Mouse (Mus musculus) midbrain, embryonic 10.5 days (tissue): ENCODE measurements at regions not wholly inside any gene's neighbourhood (a gene's known extent, or its start where the extent isn't known, plus 50 kb on each side); places are given as distances from the start of the nearest gene placed in this dataset.
"Not testable (repeated sequence)": the region's sequence is repeated elsewhere in the genome, so short reads cannot be mapped to it uniquely, and the experiment has no call there.

ENCODE experiments used
- DNase-seq: peaks from one replicate; pipeline ENCODE4 v3.0.0-alpha.2; 2017; ENCODE audit warnings: low spot score
- H3K27ac ChIP-seq: fragments of 300-500 bp; sonication (generic); replicated peaks from 2 replicates; pipeline ENCODE4 v1.5.1; 2016; ENCODE audit warnings: mild to moderate bottlenecking
- H3K27me3 ChIP-seq: fragments of 300-500 bp; sonication (generic); 2 replicates; pipeline ENCODE4 v1.6.1; 2016; ENCODE audit warnings: low read depth, mild to moderate bottlenecking; ENCODE audit not compliant: poor library complexity, severe bottlenecking
- H3K36me3 ChIP-seq: fragments of 300-500 bp; sonication (generic); 2 replicates; pipeline ENCODE4 v1.6.1; 2016; ENCODE audit warnings: mild to moderate bottlenecking, moderate library complexity
- H3K4me1 ChIP-seq: fragments of 300-500 bp; sonication (generic); 2 replicates; pipeline ENCODE4 v1.6.1; 2016
- H3K4me3 ChIP-seq: fragments of 300-500 bp; sonication (generic); 2 replicates; pipeline ENCODE4 v1.5.1; 2016; ENCODE audit warnings: mild to moderate bottlenecking, moderate library complexity
- H3K9me3 ChIP-seq: fragments of 300-500 bp; sonication (generic); replicated peaks from 2 replicates; pipeline ENCODE4 v1.6.1; 2016; ENCODE audit warnings: mild to moderate bottlenecking
- WGBS: fragments of 180-500 bp; shearing (Covaris S2); methylation state at CpG from one replicate; pipeline ENCODE4 v1.1.7; 2016; 5-methylcytosine and 5-hydroxymethylcytosine counted together

GRCm38 (mm10) chr7:73601336-73601735 lies 59.7 kb upstream of the Chd2 start:
- H3K4me3 ChIP-seq = no peak overlapping the region
- WGBS = 74% methylated on average over 2 of the region's 2 CpGs
- H3K27me3 ChIP-seq = peaks cover 9% of the 10 kb centered on the region
- H3K36me3 ChIP-seq = no peaks in the 10 kb centered on the region
- no peak for DNase-seq
- no peak overlapping the region for H3K27ac ChIP-seq
- H3K9me3 ChIP-seq = peaks cover 9% of the 10 kb centered on the region; the same call in 1 of the 2 replicates
- peaks cover 26% of the 10 kb centered on the region for H3K4me1 ChIP-seq

- no peak overlapping the region for H3K4me3 ChIP-seq
- H3K27me3 ChIP-seq = peaks cover 9% of the 10 kb centered on the region
- H3K36me3 ChIP-seq = no peaks in the 10 kb centered on the region
- 97% methylated on average over 1 of the region's 1 CpGs for WGBS
- H3K4me1 ChIP-seq = peaks cover 31% of the 10 kb centered on the region
- H3K27ac ChIP-seq = no peak overlapping the region
- no peak for DNase-seq
- H3K9me3 ChIP-seq = peaks cover 9% of the 10 kb centered on the region; the same call in 1 of the 2 replicates
Observed at GRCm38 (mm10) chr7:73600776-73601175, 59.1 kb upstream of the Chd2 start.

GRCm38 (mm10) chr7:73600003-73600385 lies 58.4 kb upstream of the Chd2 start:
- WGBS = 82% methylated on average over 3 of the region's 3 CpGs
- not testable (repeated sequence) for H3K4me3 ChIP-seq

GRCm38 (mm10) chr7:73599354-73600002 lies 57.8 kb upstream of the Chd2 start:
- Histone ChIP-seq H3K27me3 (peaks cover 9% of the 10 kb centered on the region), H3K27ac (no peak overlapping the region), H3K36me3 (no peaks in the 10 kb centered on the region), H3K4me1 (peaks cover 39% of the 10 kb centered on the region), H3K9me3 (peaks cover 9% of the 10 kb centered on the region; the same call in 1 of the 2 replicates), H3K4me3 (no peak overlapping the region)
- 93% methylated on average over 9 of the region's 9 CpGs for WGBS
- DNase-seq = no peak

More at GRCm38 (mm10) chr7:73600003-73600385, 58.4 kb upstream of the Chd2 start:
- DNase-seq, H3K27ac ChIP-seq, H3K9me3 ChIP-seq, H3K36me3 ChIP-seq, H3K27me3 ChIP-seq: not testable (repeated sequence)
- peaks cover 36% of the 10 kb centered on the region for H3K4me1 ChIP-seq

GRCm38 (mm10) chr7:73597968-73598367 lies 56.3 kb upstream of the Chd2 start:
- Histone ChIP-seq H3K36me3 (no peaks in the 10 kb centered on the region), H3K9me3 (peaks cover 9% of the 10 kb centered on the region; the same call in 1 of the 2 replicates), H3K4me1 (peaks cover 47% of the 10 kb centered on the region), H3K27me3 (peaks cover 9% of the 10 kb centered on the region), H3K27ac (no peak overlapping the region), H3K4me3 (no peak overlapping the region)
- no peak for DNase-seq
- 87% methylated on average over 5 of the region's 5 CpGs for WGBS

GRCm38 (mm10) chr7:73596866-73597840 lies 55.5 kb upstream of the Chd2 start:
- Histone ChIP-seq H3K4me3 (no peak overlapping the region), H3K4me1 (peaks cover 47% of the 10 kb centered on the region)
- 68% methylated on average over 11 of the region's 11 CpGs for WGBS

GRCm38 (mm10) chr7:73596415-73596814 lies 54.8 kb upstream of the Chd2 start:
- Histone ChIP-seq H3K9me3 (peaks cover 9% of the 10 kb centered on the region; the same call in 1 of the 2 replicates), H3K4me3 (no peak overlapping the region), H3K27me3 (peaks cover 9% of the 10 kb centered on the region), H3K4me1 (peaks cover 47% of the 10 kb centered on the region), H3K36me3 (no peaks in the 10 kb centered on the region), H3K27ac (peak overlapping the region; percentile 86)
- no peak for DNase-seq
- 52% methylated on average over 2 of the region's 2 CpGs for WGBS

More at GRCm38 (mm10) chr7:73596866-73597840, 55.5 kb upstream of the Chd2 start:
- H3K27me3 ChIP-seq = peaks cover 9% of the 10 kb centered on the region
- H3K9me3 ChIP-seq = peaks cover 9% of the 10 kb centered on the region; the same call in 1 of the 2 replicates
- DNase-seq = no peak
- no peaks in the 10 kb centered on the region for H3K36me3 ChIP-seq
- peak overlapping the region; percentile 28 for H3K27ac ChIP-seq

- peak overlapping the region; percentile 86 for H3K27ac ChIP-seq
- WGBS = 59% methylated on average over 9 of the region's 9 CpGs
- H3K9me3 ChIP-seq = peaks cover 9% of the 10 kb centered on the region; the same call in 1 of the 2 replicates
- no peaks in the 10 kb centered on the region for H3K36me3 ChIP-seq
- peak overlapping the region; percentile 50 for H3K4me3 ChIP-seq
- H3K4me1 ChIP-seq = peaks cover 47% of the 10 kb centered on the region
- no peak for DNase-seq
- H3K27me3 ChIP-seq = peaks cover 9% of the 10 kb centered on the region
Observed at GRCm38 (mm10) chr7:73595860-73596259, 54.2 kb upstream of the Chd2 start.

GRCm38 (mm10) chr7:73595140-73595825 lies 53.7 kb upstream of the Chd2 start:
- Histone ChIP-seq H3K4me3 (peak overlapping the region; percentile 50), H3K36me3 (no peaks in the 10 kb centered on the region), H3K27me3 (peaks cover 9% of the 10 kb centered on the region), H3K9me3 (peaks cover 8% of the 10 kb centered on the region; the same call in 1 of the 2 replicates), H3K27ac (peak overlapping the region; percentile 86), H3K4me1 (peaks cover 47% of the 10 kb centered on the region)
- DNase-seq = peak; percentile 92
- 3% methylated on average over 23 of the region's 23 CpGs for WGBS

GRCm38 (mm10) chr7:73594492-73595139 lies 53.0 kb upstream of the Chd2 start:
- DNase-seq = peak; percentile 57
- Histone ChIP-seq H3K4me3 (peak overlapping the region; percentile 50), H3K4me1 (peaks cover 47% of the 10 kb centered on the region), H3K27ac (peak overlapping the region; percentile 86), H3K9me3 (0 out of 2 replicates have a peak, but pooled peaks cover 1% of the 10 kb centered on the region), H3K36me3 (no peaks in the 10 kb centered on the region), H3K27me3 (peaks cover 9% of the 10 kb centered on the region)
- under 1% methylated on average over 14 of the region's 14 CpGs for WGBS

- no peaks in the 10 kb centered on the region for H3K36me3 ChIP-seq
- H3K9me3 ChIP-seq = no peaks in the 10 kb centered on the region
- DNase-seq = no peak
- peaks cover 55% of the 10 kb centered on the region for H3K4me1 ChIP-seq
- H3K4me3 ChIP-seq = peak overlapping the region; percentile 50
- 78% methylated on average over 17 of the region's 17 CpGs for WGBS
- peaks cover 11% of the 10 kb centered on the region for H3K27me3 ChIP-seq
- H3K27ac ChIP-seq = peak overlapping the region; percentile 86
Observed at GRCm38 (mm10) chr7:73593645-73594385, 52.2 kb upstream of the Chd2 start.
